Mouse (Mus musculus) bone marrow macrophage, adult 2 months (primary cell): ENCODE measurements around the gene Sirt6. TPM values are rescaled to one million over a fixed set of nuclear protein-coding genes. Genes with fewer than 3 reads are reported as not detected.
A peak's percentile ranks its signal among the peaks of the same experiment; 100 is the strongest.
"Not testable (repeated sequence)": the region's sequence is repeated elsewhere in the genome, so short reads cannot be mapped to it uniquely, and the experiment has no call there.

Source experiments
- H3K27ac ChIP-seq: 2 replicates; pipeline ENCODE4 v1.5.1; 2012; ENCODE audit warnings: low read depth, low read length; ENCODE audit not compliant: insufficient read depth
- H3K4me1 ChIP-seq: 2 replicates; pipeline ENCODE4 v1.6.1; 2012; ENCODE audit warnings: low read length; ENCODE audit not compliant: control insufficient read depth, insufficient read depth
- H3K4me3 ChIP-seq: 2 replicates; pipeline ENCODE4 v1.5.1; 2012; ENCODE audit warnings: mild to moderate bottlenecking, low read length, moderate library complexity; ENCODE audit not compliant: insufficient read depth
- CTCF ChIP-seq: IDR thresholded peaks from 2 replicates; pipeline ENCODE4 v1.5.1; 2012; ENCODE audit warnings: low read depth, mild to moderate bottlenecking, low read length, moderate library complexity
- POLR2A ChIP-seq: IDR thresholded peaks from 2 replicates; pipeline ENCODE4 v1.6.1; 2012; ENCODE audit warnings: mild to moderate bottlenecking, low read depth, low read length, borderline replicate concordance
- polyA plus RNA-seq: library from polyadenylated mRNA; stranded (reverse); fragments of >200 nt; gene quantifications from 2 replicates; pipeline ENCODE4 v1.2.4, GENCODE M21; 2012; ENCODE audit not compliant: missing spikeins, insufficient read depth, insufficient read length

Sirt6 gene
- polyA plus RNA-seq, result 10.9 and 13.2 TPM in 2 replicates

DNA sequence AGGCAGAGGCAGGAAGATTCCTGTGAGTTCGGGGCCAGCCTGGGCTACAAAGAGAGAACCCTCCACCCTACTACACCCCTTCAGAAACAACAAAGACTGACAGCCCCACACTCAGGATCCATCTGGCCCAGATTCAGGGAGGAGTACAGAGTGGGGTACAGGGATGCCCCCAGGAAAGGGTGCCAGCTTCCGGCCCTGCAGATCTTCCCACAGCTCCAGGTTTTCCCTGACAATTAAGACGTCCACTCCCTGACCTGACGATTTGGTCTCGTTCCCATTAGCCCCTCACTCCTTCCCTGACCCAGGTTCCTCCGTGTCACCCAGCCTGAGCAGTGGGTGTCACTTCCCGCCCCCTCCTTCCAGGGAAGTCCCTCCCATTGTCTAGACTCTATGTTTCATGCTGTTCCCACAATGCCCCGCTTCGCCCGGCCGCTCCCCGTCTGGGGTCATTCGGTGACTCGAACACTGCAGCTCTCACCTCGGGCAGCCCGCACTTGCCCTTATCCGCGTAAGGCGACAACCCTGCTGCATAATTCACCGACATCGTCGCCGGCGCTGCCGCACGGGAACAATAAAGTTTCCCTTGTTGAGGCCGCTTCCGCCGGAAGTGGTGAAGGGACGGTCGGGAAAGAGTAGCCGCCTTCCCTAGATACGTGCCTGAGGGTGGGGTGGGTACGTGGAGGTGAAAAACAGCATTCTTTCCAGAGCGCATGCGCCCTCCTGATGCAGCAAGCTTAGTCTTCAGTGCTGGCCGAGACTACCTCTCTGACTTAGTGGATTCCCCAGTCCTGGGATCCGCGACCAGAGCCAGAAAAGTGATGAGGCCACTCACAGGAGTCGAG lies at the start of gene Sirt6:
Gene Sirt6, minus strand, starts transcription at position 804 of the 842 bp plus-strand sequence.
- peak within 1 kb of the TSS; percentile 75 for H3K4me3 ChIP-seq
- peaks cover 19% of the 10 kb centered on the region for H3K4me1 ChIP-seq
- peak within 1 kb of the TSS; percentile 87 for H3K27ac ChIP-seq
- TF ChIP-seq CTCF (0 out of 2 replicates have a peak, but pooled peaks have one; percentile 19), POLR2A (no peak; the same call in 1 of the 2 replicates)

DNA sequence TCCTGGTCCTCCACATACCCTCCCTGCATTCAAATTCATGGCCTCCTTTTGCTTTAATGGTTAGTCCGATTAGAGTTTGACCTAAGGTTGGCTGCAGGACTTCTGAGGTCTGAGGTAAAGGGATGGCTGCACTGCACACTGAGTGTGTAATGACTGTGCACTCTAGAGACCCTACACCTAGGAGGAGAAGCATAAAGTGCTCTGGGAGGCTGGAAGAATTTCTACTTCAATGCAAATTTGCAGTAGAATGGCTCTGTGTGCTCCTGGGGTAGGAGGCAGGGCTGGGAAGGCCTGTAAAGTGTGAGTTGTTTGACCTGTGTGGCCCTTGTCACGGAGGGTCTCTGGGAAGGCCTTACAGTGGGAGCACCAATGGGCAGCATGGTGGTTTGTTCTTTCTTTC lies 28.6 kb upstream of the Sirt6 start:
- Histone ChIP-seq H3K4me3 (no peak overlapping the region), H3K4me1 (no peaks in the 10 kb centered on the region), H3K27ac (no peak overlapping the region)
- TF ChIP-seq POLR2A (no peak), CTCF (no peak)

DNA sequence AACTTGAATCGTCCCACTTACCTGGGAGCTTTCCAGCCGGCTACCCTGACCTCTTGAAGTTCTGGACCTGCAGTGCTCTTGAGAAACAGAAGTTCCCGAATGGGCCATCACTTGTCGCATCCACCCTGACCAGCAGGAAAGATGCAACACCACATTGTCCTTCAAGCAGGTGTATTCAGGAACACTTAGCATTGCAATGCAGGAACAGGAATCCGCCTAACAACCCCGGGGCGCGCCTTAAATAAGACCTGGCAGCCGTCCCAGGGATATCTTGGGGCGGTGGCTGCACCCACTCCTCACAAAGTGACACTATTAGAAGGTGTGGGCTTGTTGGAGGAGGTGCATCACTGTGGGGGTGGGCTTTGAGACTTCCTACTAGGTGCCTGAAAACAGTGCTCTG lies 27.6 kb upstream of the Sirt6 start:
- no peak overlapping the region for H3K27ac ChIP-seq
- no peak overlapping the region for H3K4me3 ChIP-seq
- TF ChIP-seq POLR2A (no peak), CTCF (no peak)
- H3K4me1 ChIP-seq, result no peaks in the 10 kb centered on the region

DNA sequence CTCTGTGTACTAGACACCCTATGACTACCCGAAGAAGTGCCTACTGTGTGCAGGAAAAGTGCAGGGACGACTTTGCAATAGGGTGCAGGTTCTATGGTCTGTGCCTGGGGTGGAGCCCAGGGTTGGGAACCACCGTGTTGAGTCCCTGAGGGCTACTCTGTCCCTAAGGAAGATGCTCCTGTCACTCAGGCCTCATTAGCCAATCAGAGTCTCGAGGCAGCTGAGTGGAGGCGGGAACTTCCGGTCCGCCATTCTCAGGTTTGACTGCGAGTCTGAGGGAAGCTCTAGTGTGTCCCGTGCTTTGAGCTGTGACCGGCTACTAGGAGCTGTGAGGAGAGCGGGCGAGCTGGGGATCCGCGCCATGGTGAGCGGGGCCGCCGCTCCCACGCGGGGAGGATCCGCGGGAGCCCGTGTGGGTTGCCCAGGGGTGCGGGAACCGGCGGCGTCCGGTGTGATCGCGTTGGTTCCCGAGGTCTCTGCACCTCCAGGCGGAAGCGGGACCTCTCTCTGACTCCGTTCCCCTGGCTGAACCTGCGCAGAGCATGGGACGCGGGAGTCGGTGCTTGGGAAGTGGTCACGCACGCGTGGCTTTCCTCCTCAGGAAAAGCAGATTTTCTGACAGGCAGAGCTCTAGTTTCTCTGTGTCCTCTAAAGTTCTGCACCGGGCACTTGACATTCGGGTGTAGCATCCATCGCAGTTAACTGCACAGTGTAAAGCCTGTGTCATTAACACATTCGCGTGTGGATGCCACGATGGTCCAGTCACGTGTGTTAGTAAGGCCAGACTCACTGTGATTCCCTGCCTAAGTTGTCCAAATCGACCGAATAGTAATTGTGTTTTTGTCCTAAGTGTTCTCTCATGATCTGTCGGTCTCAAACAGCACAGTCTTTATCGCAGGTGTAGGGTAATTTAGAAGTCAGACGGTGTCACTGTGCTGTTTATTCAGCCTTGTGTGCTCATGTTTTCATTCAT lies 21.5 kb upstream of the Sirt6 start, which contains the start of gene Gm10778:
Gene Gm10778, plus strand, starts transcription at position 257 of the 973 bp plus-strand sequence.
- peak within 1 kb of the TSS; percentile 72 for H3K4me3 ChIP-seq
- peak within 1 kb of the TSS; percentile 45; the same call in 1 of the 2 replicates for H3K27ac ChIP-seq
- not testable (repeated sequence) for H3K4me1 ChIP-seq

DNA sequence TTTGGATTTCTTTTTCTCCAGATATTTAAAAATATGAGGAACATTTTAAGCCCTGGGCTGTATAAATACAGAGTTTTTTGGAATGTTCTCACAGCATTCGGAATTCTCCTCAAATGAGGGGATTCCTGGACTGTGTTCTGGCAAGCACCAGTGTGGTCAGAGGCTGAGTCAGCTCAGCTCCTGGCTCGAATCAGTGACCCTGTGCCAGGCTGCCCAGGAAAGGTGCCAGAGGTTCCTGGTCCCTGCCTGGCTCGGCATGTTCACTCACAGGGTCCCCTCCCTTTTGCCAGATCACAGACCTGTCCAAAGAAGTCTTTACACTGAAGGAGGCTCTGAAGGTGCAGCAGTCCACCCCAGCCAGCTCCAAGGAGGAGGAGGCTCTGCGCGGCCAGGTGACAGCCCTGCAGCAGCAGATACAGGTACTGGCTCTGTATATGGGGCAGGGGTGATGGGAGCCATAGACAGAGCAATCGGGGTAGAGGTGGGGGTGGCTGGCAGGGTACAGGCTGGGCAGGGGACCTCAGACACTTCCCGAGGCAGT lies 18.5 kb upstream of the Sirt6 start:
- no peak overlapping the region for H3K4me3 ChIP-seq
- H3K27ac ChIP-seq, result no peak overlapping the region
- H3K4me1 ChIP-seq, result peaks cover 13% of the 10 kb centered on the region
- no peak for TF ChIP-seq POLR2A
- no peak for TF ChIP-seq CTCF

DNA sequence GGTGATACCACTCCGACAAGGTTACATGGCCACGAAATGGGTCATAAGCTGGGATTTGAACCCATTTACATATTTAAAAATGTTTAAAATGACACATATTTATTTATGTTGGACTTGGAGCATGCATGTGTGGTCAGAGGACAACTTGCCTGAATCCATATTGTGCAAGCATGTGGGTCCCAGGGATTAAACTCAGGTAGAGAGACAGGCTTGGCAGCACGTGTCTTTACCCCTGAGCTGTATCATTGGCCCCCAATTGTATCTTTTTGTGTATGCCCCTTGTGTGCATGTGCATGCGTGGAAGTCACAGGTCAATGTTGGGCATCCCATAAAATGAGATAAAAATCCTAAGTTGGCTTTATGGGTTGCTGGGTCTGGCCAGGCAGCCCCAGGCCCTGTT lies 17.8 kb upstream of the Sirt6 start:
- Histone ChIP-seq H3K27ac (no peak overlapping the region), H3K4me3 (no peak overlapping the region), H3K4me1 (peaks cover 13% of the 10 kb centered on the region)
- no peak for TF ChIP-seq CTCF
- no peak for TF ChIP-seq POLR2A

DNA sequence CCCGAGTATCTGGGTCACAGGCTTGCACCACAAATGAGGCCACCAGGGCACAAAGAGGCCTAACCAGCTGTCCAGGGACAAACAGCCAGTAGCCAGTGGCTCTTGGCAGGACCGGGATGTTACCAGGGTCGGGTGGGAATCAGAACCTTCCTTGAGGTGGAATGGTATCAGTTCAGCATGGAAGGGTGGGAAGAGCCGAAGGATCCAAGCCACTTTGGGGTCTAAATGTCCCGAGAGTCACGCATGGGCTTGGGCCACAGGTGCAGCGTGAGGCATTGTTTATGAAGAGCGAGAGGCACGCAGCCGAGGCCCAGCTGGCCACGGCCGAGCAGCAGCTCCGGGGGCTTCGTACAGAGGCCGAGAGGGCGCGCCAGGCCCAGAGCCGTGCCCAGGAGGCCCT lies 17.1 kb upstream of the Sirt6 start:
- TF ChIP-seq POLR2A (no peak), CTCF (no peak)
- H3K4me3 ChIP-seq, result peak overlapping the region; percentile 79
- H3K4me1 ChIP-seq, result peaks cover 13% of the 10 kb centered on the region

DNA sequence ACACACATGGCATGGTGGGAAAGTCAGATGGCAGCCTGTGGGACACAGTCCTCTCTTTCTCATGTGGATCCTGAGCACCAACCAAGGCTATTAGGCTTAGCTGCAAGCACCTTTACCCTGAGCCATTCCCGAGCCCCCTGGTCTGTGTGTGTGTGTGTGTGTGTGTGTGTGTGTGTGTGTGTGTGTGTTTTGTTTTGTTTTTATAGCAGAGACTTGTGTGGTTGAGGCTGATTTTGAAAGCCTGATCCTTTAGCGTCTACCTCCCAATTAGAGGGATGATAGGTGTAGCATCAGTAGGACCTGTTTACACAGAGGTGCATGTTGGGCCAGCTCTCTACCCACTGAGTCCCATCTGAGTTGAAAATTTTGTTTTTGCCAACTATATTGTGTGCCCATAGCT lies 16.6 kb upstream of the Sirt6 start:
- H3K27ac ChIP-seq, result peak overlapping the region; percentile 78
- peaks cover 13% of the 10 kb centered on the region for H3K4me1 ChIP-seq
- peak overlapping the region; percentile 79 for H3K4me3 ChIP-seq
- TF ChIP-seq POLR2A, result no peak
- TF ChIP-seq CTCF, result no peak

More for the DNA sequence above, 17.1 kb upstream of the Sirt6 start:
- H3K27ac ChIP-seq, result no peak overlapping the region

DNA sequence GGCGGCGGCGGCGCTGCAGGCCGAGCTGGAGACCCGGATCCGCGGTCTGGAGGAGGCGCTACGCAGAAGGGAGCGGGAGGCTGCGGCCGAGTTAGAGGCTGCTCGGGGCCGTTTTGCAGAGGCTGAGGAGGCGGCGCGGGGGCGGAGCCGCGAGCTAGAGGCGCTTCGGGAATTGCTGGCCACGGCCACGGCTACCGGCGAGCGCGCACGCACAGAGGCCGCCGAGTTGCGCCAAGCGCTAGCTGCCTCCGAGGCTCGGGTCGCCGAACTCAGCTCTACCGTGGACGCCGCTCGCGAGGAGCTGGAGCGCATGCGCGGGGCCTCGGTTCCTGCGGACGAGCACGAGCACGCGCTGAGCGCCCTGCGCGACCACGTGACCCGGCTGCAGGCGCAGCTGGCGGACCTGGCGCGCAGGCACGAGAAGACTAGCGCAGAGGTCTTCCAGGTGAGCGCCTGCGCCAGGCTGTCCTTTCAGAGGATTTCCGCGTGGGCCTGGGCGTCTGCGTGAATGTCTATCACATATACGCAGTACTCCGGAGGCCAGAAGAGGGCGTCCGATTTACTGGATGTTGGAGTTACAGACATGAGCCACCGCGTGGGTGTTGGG lies 16.0 kb upstream of the Sirt6 start:
- TF ChIP-seq CTCF, result peak; percentile 33; the same call in 1 of the 2 replicates
- TF ChIP-seq POLR2A, result no peak
- Histone ChIP-seq H3K4me3 (peak overlapping the region; percentile 79), H3K4me1 (peaks cover 12% of the 10 kb centered on the region), H3K27ac (peak overlapping the region; percentile 78)
